Mouse (Mus musculus): Measurements from ENCODE around the gene Bmi1.

DNA sequence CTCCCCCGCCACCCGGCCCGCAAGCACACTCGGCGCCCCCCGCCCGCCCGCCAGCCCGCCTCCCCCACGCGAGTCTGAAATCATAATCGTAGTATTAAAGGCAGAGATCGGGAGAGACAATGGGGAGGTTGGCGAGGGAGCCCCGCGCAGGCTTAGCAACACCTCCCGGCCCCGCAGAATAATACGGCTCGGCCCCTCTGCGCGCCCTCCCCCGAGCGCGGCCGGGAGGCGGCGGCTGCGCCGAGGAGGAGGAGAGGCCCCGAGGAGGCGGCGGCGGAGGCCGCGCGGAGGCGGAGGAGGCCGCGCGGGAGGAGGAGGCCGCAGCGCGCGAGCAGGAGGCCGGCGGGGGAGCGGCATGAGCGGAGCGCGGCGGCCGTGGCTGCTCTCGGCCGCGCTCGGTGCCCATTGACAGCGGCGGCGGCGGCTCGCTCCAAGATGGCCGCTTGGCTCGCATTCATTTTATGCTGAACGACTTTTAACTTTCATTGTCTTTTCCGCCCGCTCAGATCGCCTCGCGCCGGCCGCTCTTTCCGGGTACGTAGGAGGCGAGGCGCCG lies at the start of gene Bmi1:
- TF ChIP-seq EP300 (optimal IDR thresholded peaks at IDR 0.05) (no peak), CTCF (IDR thresholded peaks at IDR 0.05; ENCODE audit: low read depth) (peak; percentile 18; the same call in 1 of the 2 replicates)
